Mouse (Mus musculus): ENCODE results near the gene Kif21b. TPM values are rescaled to one million over a fixed set of nuclear protein-coding genes. Genes with fewer than 3 reads are reported as not detected.

Kif21b gene
- polyA plus RNA-seq, 1 experiment from 2014 or later = 10.6 TPM

DNA sequence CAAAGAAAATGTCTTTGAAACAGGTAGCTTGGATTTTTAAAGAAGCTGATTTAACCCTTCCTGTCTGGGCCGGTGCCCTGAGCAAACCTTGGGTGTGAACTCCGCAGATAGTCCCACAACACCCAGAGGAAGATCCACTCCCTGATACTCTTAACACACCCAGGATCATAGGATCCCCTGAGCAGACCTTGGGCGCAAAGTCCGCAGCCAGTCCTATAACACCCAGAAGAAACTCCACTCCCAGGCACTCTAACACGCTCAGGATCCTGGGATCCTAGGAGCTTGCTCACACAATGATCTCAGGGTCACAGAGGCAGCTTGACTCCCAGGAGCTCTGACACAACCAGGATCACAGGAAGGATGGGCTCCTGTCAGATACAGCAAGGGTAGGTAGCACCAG lies 58.8 kb downstream of the Kif21b start:
- no peaks in the 10 kb centered on the region for H3K36me3 ChIP-seq
- H3K9me3 ChIP-seq = no peaks in the 10 kb centered on the region
- WGBS = 95% methylated on average over 5 of the region's 5 CpGs
- no peak overlapping the region for H3K27ac ChIP-seq
- no peak for ATAC-seq (ENCODE audit: insufficient number of reproducible peaks, insufficient read depth, low FRiP score, low TSS enrichment, low read depth)
- H3K4me2 ChIP-seq = no peak overlapping the region
- H3K4me1 ChIP-seq (replicated peaks) = 0 out of 2 replicates have a peak, but pooled peaks cover 4% of the 10 kb centered on the region
- no peak overlapping the region for H3K9ac ChIP-seq (replicated peaks)
- no peaks in the 10 kb centered on the region for H3K27me3 ChIP-seq
- H3K4me3 ChIP-seq (replicated peaks) = no peak overlapping the region

DNA sequence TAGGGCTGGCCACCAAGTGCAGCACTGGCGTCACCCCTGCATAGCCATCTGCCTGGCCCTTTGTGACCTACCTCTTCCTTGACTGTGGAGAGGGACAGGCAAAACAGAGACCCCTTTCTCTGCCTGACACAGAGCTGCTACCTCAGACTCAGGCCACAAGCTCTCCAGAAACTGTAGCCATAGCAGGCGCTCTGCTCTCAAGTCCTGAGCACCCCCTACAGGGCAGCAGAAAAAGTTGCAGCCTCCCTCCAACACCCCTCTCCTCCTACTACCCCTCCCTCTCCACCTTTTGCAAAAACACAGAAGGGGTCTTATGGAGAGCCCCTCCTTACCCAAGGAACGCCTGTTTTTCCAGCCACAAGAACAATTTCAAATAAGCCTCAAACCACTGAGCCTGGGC lies 81.6 kb downstream of the Kif21b start, which contains the start of gene Mroh3:
Gene Mroh3 (minus strand): TSS at position 26 of the 400 bp plus-strand sequence.
- no peaks in the 10 kb centered on the region for H3K4me1 ChIP-seq (replicated peaks)
- H3K27me3 ChIP-seq = no peaks in the 10 kb centered on the region
- no peak within 1 kb of the TSS for H3K9ac ChIP-seq (replicated peaks)
- H3K4me3 ChIP-seq (replicated peaks) = no peak within 1 kb of the TSS
- no peaks in the 10 kb centered on the region for H3K9me3 ChIP-seq
- ATAC-seq (ENCODE audit: insufficient number of reproducible peaks, insufficient read depth, low FRiP score, low TSS enrichment, low read depth) = peak; percentile 48; the same call in 1 of the 2 replicates
- 61% methylated on average over 3 of the region's 3 CpGs for WGBS
- H3K4me2 ChIP-seq = no peak within 1 kb of the TSS
- H3K36me3 ChIP-seq = peaks cover 58% of the 10 kb centered on the region
- H3K27ac ChIP-seq = no peak within 1 kb of the TSS

DNA sequence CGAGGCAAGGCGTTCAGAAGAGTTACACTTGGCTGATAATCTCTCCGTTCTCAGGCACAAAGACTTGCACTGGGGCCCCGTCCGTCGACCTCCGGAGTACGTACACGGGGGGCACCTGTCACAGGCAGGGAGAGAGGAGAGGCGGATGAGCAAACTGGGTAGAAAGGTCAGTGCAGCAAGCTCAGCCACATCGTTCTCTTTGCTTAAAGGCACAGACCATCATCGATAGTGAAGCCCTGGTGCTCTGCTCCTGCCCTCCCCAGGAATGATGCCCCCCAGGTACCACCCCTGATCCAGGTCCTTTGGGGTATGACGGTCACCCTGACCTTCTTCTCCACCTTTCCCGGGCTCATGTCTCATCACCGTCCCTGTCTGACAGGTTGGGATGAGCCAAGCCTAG lies 83.1 kb downstream of the Kif21b start:
- Histone ChIP-seq H3K36me3 (peaks cover 73% of the 10 kb centered on the region), H3K4me3 (replicated peaks) (no peak overlapping the region), H3K27ac (no peak overlapping the region), H3K4me1 (replicated peaks) (no peaks in the 10 kb centered on the region), H3K9ac (replicated peaks) (no peak overlapping the region), H3K27me3 (no peaks in the 10 kb centered on the region), H3K9me3 (no peaks in the 10 kb centered on the region), H3K4me2 (no peak overlapping the region)
- 86% methylated on average over 15 of the region's 15 CpGs for WGBS
- ATAC-seq (ENCODE audit: insufficient number of reproducible peaks, insufficient read depth, low FRiP score, low TSS enrichment, low read depth) = no peak

DNA sequence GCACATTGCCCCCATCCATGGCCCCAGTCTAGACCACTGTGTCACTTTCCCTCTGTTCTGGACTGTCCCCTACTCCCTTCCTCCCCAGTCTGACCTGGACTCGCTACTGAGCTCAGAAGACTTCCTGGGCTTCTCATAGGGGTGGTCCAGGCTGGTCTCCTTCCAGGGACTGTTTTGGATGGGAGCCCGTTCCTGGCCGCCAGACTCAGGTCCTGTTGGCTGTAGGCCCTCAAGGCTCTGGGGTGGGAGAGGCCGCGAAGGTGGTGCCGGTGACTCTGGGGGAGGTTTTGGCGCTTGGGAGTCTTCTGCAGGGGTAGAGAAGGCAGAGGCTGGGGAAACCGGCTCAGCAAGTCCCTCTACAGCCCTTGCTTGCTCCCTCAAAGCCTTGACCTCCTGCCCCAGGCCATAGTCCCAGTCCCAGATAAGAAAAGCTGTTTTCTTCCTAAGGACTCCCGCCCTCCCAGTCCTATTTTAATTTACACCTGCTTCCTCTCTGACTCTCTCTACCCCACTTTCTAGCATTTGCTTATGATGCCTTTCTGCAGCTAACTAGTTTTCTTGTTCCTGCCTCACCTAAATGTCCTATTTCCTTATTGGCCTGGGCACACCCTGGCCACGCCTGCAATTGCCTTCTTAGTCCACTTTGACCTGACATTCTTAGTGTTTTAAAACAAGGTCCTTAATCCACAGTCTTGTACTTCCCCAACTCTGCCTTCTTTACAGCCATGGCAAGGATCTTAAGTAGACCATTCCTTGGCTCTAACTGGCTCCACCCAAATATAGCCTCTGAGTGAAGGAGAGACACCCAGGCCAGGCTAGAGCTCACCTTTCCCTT lies 89.1 kb downstream of the Kif21b start:
- Histone ChIP-seq H3K9me3 (no peaks in the 10 kb centered on the region), H3K27ac (no peak overlapping the region), H3K36me3 (peaks cover 98% of the 10 kb centered on the region), H3K4me3 (replicated peaks) (no peak overlapping the region), H3K27me3 (no peaks in the 10 kb centered on the region), H3K4me2 (no peak overlapping the region), H3K4me1 (replicated peaks) (no peaks in the 10 kb centered on the region), H3K9ac (replicated peaks) (no peak overlapping the region)
- WGBS = 82% methylated on average over 10 of the region's 10 CpGs
- ATAC-seq (ENCODE audit: insufficient number of reproducible peaks, insufficient read depth, low FRiP score, low TSS enrichment, low read depth) = no peak

DNA sequence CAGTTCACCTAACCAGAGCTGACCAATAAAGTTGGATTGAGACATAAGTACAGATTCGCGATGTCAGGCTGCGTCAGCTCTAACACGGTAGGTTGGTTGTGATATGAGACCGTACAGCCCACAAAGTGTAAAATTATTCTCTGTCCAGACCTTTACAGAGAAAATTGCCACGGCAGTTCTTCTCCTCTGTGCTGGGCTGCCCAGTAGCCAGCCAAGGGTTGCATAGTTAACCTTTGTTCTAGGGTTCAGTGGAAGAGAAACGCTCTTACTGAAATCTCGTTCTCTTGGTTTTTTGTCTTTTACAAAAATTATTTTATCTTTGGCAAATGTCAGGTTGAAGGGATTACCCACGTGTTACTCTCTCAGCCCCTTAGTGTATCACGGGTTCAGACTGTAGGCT lies 91.2 kb downstream of the Kif21b start:
- no peak for ATAC-seq (ENCODE audit: insufficient number of reproducible peaks, insufficient read depth, low FRiP score, low TSS enrichment, low read depth)
- Histone ChIP-seq H3K9me3 (no peaks in the 10 kb centered on the region), H3K27me3 (no peaks in the 10 kb centered on the region), H3K36me3 (peaks cover 98% of the 10 kb centered on the region), H3K27ac (no peak overlapping the region), H3K9ac (replicated peaks) (no peak overlapping the region), H3K4me3 (replicated peaks) (no peak overlapping the region), H3K4me1 (replicated peaks) (no peaks in the 10 kb centered on the region), H3K4me2 (no peak overlapping the region)
- WGBS = 89% methylated on average over 10 of the region's 10 CpGs

DNA sequence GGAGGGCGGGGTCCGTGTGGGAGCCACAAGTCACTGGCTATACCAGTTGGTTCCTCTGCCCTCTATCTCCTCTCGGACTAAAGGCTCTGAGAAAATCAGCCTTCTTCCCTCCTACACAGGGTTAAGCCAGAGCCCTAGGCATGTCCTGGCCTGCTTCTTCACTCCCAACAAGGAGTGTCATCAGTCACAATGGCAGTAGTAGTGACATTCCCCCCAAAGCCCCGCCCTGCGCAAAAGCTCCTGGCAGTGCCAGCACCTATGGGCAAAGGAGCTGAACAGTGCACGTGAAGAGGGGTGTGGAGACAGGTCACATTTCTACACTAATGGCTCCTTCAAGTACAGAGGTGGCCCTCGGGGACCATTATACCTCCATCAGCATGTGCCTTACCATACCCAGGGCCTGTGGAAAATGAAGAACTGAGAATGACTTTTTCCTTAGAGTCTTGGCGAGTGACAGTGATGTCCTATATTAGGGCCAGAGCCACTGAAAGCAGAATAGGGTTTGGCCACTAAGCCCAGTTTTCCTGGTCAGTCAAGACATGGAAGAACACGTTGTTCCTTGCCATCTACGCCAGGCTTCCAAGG lies 92.7 kb downstream of the Kif21b start:
- H3K9me3 ChIP-seq = no peaks in the 10 kb centered on the region
- H3K4me3 ChIP-seq (replicated peaks) = no peak overlapping the region
- no peak overlapping the region for H3K4me2 ChIP-seq
- H3K4me1 ChIP-seq (replicated peaks) = peaks cover 10% of the 10 kb centered on the region
- peaks cover 86% of the 10 kb centered on the region for H3K36me3 ChIP-seq
- WGBS = 79% methylated on average over 10 of the region's 10 CpGs
- no peak overlapping the region for H3K9ac ChIP-seq (replicated peaks)
- no peaks in the 10 kb centered on the region for H3K27me3 ChIP-seq
- H3K27ac ChIP-seq = no peak overlapping the region
- ATAC-seq (ENCODE audit: insufficient number of reproducible peaks, insufficient read depth, low FRiP score, low TSS enrichment, low read depth) = no peak

DNA sequence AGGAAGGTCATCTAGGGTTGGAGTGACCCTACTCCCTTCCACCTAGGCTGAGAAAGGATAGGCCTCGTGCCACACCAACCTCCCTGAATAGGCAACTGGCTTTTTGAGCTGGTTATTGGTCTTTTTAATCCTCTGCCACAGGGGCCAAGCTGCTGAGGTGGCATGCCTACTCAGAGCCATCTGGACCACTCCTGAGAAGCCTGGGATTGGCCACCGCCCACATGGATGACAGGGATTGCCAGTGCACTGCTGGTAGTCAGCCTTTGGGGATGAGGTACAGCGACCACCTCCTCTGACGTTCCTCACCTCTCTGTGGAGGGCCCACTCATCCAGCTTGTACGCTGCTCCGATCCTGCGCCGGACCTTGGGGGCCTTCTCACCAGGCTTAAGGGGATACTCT lies 94.7 kb downstream of the Kif21b start:
- H3K9me3 ChIP-seq = no peaks in the 10 kb centered on the region
- WGBS = 92% methylated on average over 8 of the region's 8 CpGs
- no peak overlapping the region for H3K4me3 ChIP-seq (replicated peaks)
- ATAC-seq (ENCODE audit: insufficient number of reproducible peaks, insufficient read depth, low FRiP score, low TSS enrichment, low read depth) = no peak
- H3K9ac ChIP-seq (replicated peaks) = no peak overlapping the region
- H3K4me1 ChIP-seq (replicated peaks) = peaks cover 30% of the 10 kb centered on the region
- H3K27ac ChIP-seq = no peak overlapping the region
- no peaks in the 10 kb centered on the region for H3K27me3 ChIP-seq
- H3K4me2 ChIP-seq = no peak overlapping the region
- peaks cover 66% of the 10 kb centered on the region for H3K36me3 ChIP-seq

DNA sequence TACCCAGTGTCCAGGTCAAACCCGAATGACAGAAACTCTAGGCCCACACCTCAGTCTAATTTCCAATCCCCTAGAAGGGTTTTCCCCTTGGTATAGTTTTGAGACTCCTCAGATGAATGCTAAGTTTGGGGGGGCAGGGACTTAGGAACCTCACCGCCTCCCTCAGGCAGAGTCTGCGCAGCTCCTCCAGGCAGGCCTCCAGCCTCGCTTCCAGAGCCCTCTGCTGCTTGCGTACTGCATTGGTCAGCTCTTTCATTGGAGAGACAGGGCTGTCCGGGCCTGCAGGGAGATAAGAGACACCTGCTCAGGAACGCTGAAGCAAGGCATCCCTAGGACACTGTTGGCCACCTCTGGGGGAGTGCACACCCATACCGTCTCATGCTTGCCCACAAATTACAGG lies 95.4 kb downstream of the Kif21b start:
- Histone ChIP-seq H3K27ac (no peak overlapping the region), H3K4me3 (replicated peaks) (no peak overlapping the region), H3K9me3 (no peaks in the 10 kb centered on the region), H3K4me1 (replicated peaks) (peaks cover 38% of the 10 kb centered on the region), H3K9ac (replicated peaks) (no peak overlapping the region), H3K36me3 (peaks cover 60% of the 10 kb centered on the region), H3K4me2 (no peak overlapping the region), H3K27me3 (no peaks in the 10 kb centered on the region)
- ATAC-seq (ENCODE audit: insufficient number of reproducible peaks, insufficient read depth, low FRiP score, low TSS enrichment, low read depth) = no peak
- WGBS = 90% methylated on average over 8 of the region's 8 CpGs

Other genes starting within 250 kb of the Kif21b start
- 1.3 and 2.6 TPM in 2 replicates for gene Pkp1, start 212.2 kb upstream of the Kif21b start, polyA plus RNA-seq (2016; fragmentation: Nextera tagmentation; extraction: Ambion mirVana)
- gene Igfn1, start 125.0 kb upstream of the Kif21b start, polyA plus RNA-seq (2016; fragmentation: Nextera tagmentation; extraction: Ambion mirVana) = 0.14 TPM in 1 of 2 replicates, not detected in the other
- gene Tmem9, start 123.2 kb upstream of the Kif21b start, polyA plus RNA-seq (2016; fragmentation: Nextera tagmentation; extraction: Ambion mirVana) = 165 and 173 TPM in 2 replicates
- not detected in 2 replicates for gene Ascl5, start 80.6 kb upstream of the Kif21b start, polyA plus RNA-seq (2016; fragmentation: Nextera tagmentation; extraction: Ambion mirVana)
- gene Cacna1s, start 78.6 kb upstream of the Kif21b start, polyA plus RNA-seq (2016; fragmentation: Nextera tagmentation; extraction: Ambion mirVana) = 2.4 and 3.7 TPM in 2 replicates
- gene Mroh3, start 81.4 kb downstream of the Kif21b start, polyA plus RNA-seq (2016; fragmentation: Nextera tagmentation; extraction: Ambion mirVana) = 0.23 and 0.40 TPM in 2 replicates
- gene Inava, start 102.9 kb downstream of the Kif21b start, polyA plus RNA-seq (2016; fragmentation: Nextera tagmentation; extraction: Ambion mirVana) = 25.4 and 28.4 TPM in 2 replicates
- not detected in 2 replicates for gene Gpr25, start 129.5 kb downstream of the Kif21b start, polyA plus RNA-seq (2016; fragmentation: Nextera tagmentation; extraction: Ambion mirVana)
- 15.6 and 15.8 TPM in 2 replicates for gene Camsap2, start 214.7 kb downstream of the Kif21b start, polyA plus RNA-seq (2016; fragmentation: Nextera tagmentation; extraction: Ambion mirVana)